Mouse (Mus musculus) limb, embryonic 14.5 days (tissue): Measurements from ENCODE around the gene Prr15l. TPM values are rescaled to one million over a fixed set of nuclear protein-coding genes. Genes with fewer than 3 reads are reported as not detected.

Experiments
- ATAC-seq: fragments of 200-750 bp; cut with Nextera tagmentation; 2 replicates; pipeline ENCODE4 v1.8.0; 2017; ENCODE audit warnings: low read depth, moderate number of reproducible peaks, moderate TSS enrichment; ENCODE audit not compliant: low FRiP score
- DNase-seq: peaks from one replicate; pipeline ENCODE4 v3.0.0-alpha.2; 2015; ENCODE audit warnings: low spot score
- H3K27ac ChIP-seq: fragments of 300-500 bp; sonication (generic); replicated peaks from 2 replicates; pipeline ENCODE4 v1.5.1; 2014; ENCODE audit warnings: low read depth, mild to moderate bottlenecking, low read length, moderate library complexity, mixed read lengths
- H3K27me3 ChIP-seq: fragments of 300-500 bp; sonication (generic); 2 replicates; pipeline ENCODE4 v1.6.1; 2014; ENCODE audit warnings: low read length, mixed read lengths; ENCODE audit not compliant: control insufficient read depth, insufficient read depth
- H3K36me3 ChIP-seq: fragments of 300-500 bp; sonication (generic); 2 replicates; pipeline ENCODE4 v1.6.1; 2014; ENCODE audit warnings: mild to moderate bottlenecking, low read length, moderate library complexity, mixed read lengths; ENCODE audit not compliant: control insufficient read depth, insufficient read depth
- H3K4me1 ChIP-seq: fragments of 300-500 bp; sonication (generic); 2 replicates; pipeline ENCODE4 v1.6.1; 2014; ENCODE audit warnings: antibody characterized with exemption, low read length, mixed read lengths; ENCODE audit not compliant: control insufficient read depth, insufficient read depth
- H3K4me2 ChIP-seq: fragments of 300-500 bp; sonication (generic); replicated peaks from 2 replicates; pipeline ENCODE4 v1.6.1; 2014; ENCODE audit warnings: low read depth, mild to moderate bottlenecking, low read length, moderate library complexity; ENCODE audit not compliant: severe bottlenecking
- H3K4me3 ChIP-seq: fragments of 300-500 bp; sonication (generic); replicated peaks from 2 replicates; pipeline ENCODE4 v1.5.1; 2014; ENCODE audit warnings: low read length
- H3K9ac ChIP-seq: fragments of 300-500 bp; sonication (generic); 2 replicates; pipeline ENCODE4 v1.6.1; 2014; ENCODE audit warnings: mild to moderate bottlenecking, low read depth, low read length, moderate library complexity; ENCODE audit not compliant: severe bottlenecking
- H3K9me3 ChIP-seq: fragments of 300-500 bp; sonication (generic); 2 replicates; pipeline ENCODE4 v1.6.1; 2016; ENCODE audit warnings: low read length; ENCODE audit not compliant: control insufficient read depth
- POLR2A ChIP-seq: fragments of 200-500 bp; IDR thresholded peaks from 2 replicates; pipeline ENCODE4 v1.8.0; 2012; ENCODE audit warnings: inconsistent platforms, mild to moderate bottlenecking, moderate library complexity, borderline replicate concordance; ENCODE audit not compliant: insufficient read depth, insufficient read length; ENCODE audit errors: extremely low read depth
- WGBS: fragments of 180-500 bp; shearing (Covaris S2); extraction: QIAGEN DNeasy Blood & Tissue Kit; methylation state at CpG from one replicate; pipeline ENCODE4 v1.1.7; 2014; 5-methylcytosine and 5-hydroxymethylcytosine counted together
- polyA plus RNA-seq, 2 experiments: library from polyadenylated mRNA; depleted of rRNA in 1 of 2; stranded (reverse) in 1 of 2; unstranded in 1 of 2; fragments of >200 nt; fragmentation: Nextera tagmentation in 1 of 2; extraction: Ambion mirVana in 1 of 2; gene quantifications; 2 replicates each; pipeline versions ENCODE4 v1.2.1 to v1.2.3; 2012 to 2014

Prr15l gene
- polyA plus RNA-seq, 2 experiments, result 1.2 to 3.3 TPM

GRCm38 (mm10) chr11:96968476-96968875 lies 40.6 kb downstream of the Prr15l start:
- H3K4me2 ChIP-seq, result no peak overlapping the region
- TF ChIP-seq POLR2A, result no peak
- peaks cover 14% of the 10 kb centered on the region for H3K4me1 ChIP-seq
- H3K27ac ChIP-seq, result no peak overlapping the region
- no peaks in the 10 kb centered on the region for H3K36me3 ChIP-seq
- no peaks in the 10 kb centered on the region for H3K27me3 ChIP-seq
- no peak for DNase-seq
- ATAC-seq, result no peak
- H3K9ac ChIP-seq, result no peak overlapping the region
- no peak overlapping the region for H3K4me3 ChIP-seq
- no peaks in the 10 kb centered on the region for H3K9me3 ChIP-seq
- 74% methylated on average over 6 of the region's 6 CpGs for WGBS

- ATAC-seq (no peak), DNase-seq (no peak)
- Histone ChIP-seq H3K4me1 (peaks cover 14% of the 10 kb centered on the region), H3K27me3 (no peaks in the 10 kb centered on the region), H3K9ac (peak overlapping the region; percentile 17), H3K9me3 (no peaks in the 10 kb centered on the region), H3K27ac (peak overlapping the region; percentile 70), H3K4me2 (no peak overlapping the region), H3K36me3 (no peaks in the 10 kb centered on the region), H3K4me3 (no peak overlapping the region)
- WGBS, result 71% methylated on average over 5 of the region's 5 CpGs
- no peak for TF ChIP-seq POLR2A
Measured at GRCm38 (mm10) chr11:96969280-96969722, 41.4 kb downstream of the Prr15l start.

- Histone ChIP-seq H3K27ac (peak overlapping the region; percentile 70), H3K9ac (peak overlapping the region; percentile 17), H3K36me3 (no peaks in the 10 kb centered on the region), H3K4me3 (no peak overlapping the region), H3K4me1 (peaks cover 14% of the 10 kb centered on the region), H3K4me2 (no peak overlapping the region), H3K27me3 (no peaks in the 10 kb centered on the region), H3K9me3 (no peaks in the 10 kb centered on the region)
- ATAC-seq (peak; percentile 48), DNase-seq (peak; percentile 72)
- WGBS, result 35% methylated on average over 1 of the region's 1 CpGs
- TF ChIP-seq POLR2A, result no peak
Measured at GRCm38 (mm10) chr11:96969746-96970145, 41.8 kb downstream of the Prr15l start.

- no peak overlapping the region for H3K9ac ChIP-seq
- TF ChIP-seq POLR2A, result no peak
- no peaks in the 10 kb centered on the region for H3K27me3 ChIP-seq
- H3K27ac ChIP-seq, result peak overlapping the region; percentile 70
- H3K4me1 ChIP-seq, result peaks cover 14% of the 10 kb centered on the region
- H3K36me3 ChIP-seq, result no peaks in the 10 kb centered on the region
- no peak overlapping the region for H3K4me3 ChIP-seq
- 63% methylated on average over 3 of the region's 3 CpGs for WGBS
- no peaks in the 10 kb centered on the region for H3K9me3 ChIP-seq
- ATAC-seq, result no peak
- DNase-seq, result no peak
- H3K4me2 ChIP-seq, result no peak overlapping the region
Measured at GRCm38 (mm10) chr11:96970341-96970740, 42.4 kb downstream of the Prr15l start.

GRCm38 (mm10) chr11:96972906-96973305 lies 45.0 kb downstream of the Prr15l start:
- no peaks in the 10 kb centered on the region for H3K27me3 ChIP-seq
- no peak overlapping the region for H3K27ac ChIP-seq
- H3K9me3 ChIP-seq, result no peaks in the 10 kb centered on the region
- no peak overlapping the region for H3K4me3 ChIP-seq
- H3K36me3 ChIP-seq, result no peaks in the 10 kb centered on the region
- no peak for DNase-seq
- WGBS, result 76% methylated on average over 5 of the region's 5 CpGs
- no peak for TF ChIP-seq POLR2A
- no peak overlapping the region for H3K9ac ChIP-seq
- H3K4me1 ChIP-seq, result peaks cover 26% of the 10 kb centered on the region
- ATAC-seq, result no peak
- H3K4me2 ChIP-seq, result no peak overlapping the region
